Mouse (Mus musculus) heart, embryonic 11.5 days (tissue): Measurements from ENCODE around the gene Synpo2l. TPM values are rescaled to one million over a fixed set of nuclear protein-coding genes. Genes with fewer than 3 reads are reported as not detected.
"Not testable (repeated sequence)": the region's sequence is repeated elsewhere in the genome, so short reads cannot be mapped to it uniquely, and the experiment has no call there.

ENCODE experiments used
- ATAC-seq: fragments of 200-750 bp; cut with Nextera tagmentation; replicated peaks from 2 replicates; pipeline ENCODE4 v1.8.0; 2017; ENCODE audit warnings: moderate library complexity; ENCODE audit not compliant: insufficient number of reproducible peaks, low FRiP score, low TSS enrichment
- H3K27ac ChIP-seq: fragments of 300-500 bp; sonication (generic); 2 replicates; pipeline ENCODE4 v1.5.1; 2014; ENCODE audit warnings: mild to moderate bottlenecking, low read depth, low read length
- H3K27me3 ChIP-seq: fragments of 300-500 bp; sonication (generic); 2 replicates; pipeline ENCODE4 v1.6.1; 2014; ENCODE audit warnings: mild to moderate bottlenecking, low read length, mixed read lengths; ENCODE audit not compliant: control insufficient read depth, insufficient read depth
- H3K36me3 ChIP-seq: fragments of 300-500 bp; sonication (generic); 2 replicates; pipeline ENCODE4 v1.6.1; 2014; ENCODE audit warnings: mild to moderate bottlenecking, low read length, moderate library complexity, mixed read lengths; ENCODE audit not compliant: control insufficient read depth, insufficient read depth
- H3K4me1 ChIP-seq: fragments of 300-500 bp; sonication (generic); 2 replicates; pipeline ENCODE4 v1.6.1; 2014; ENCODE audit warnings: low read length; ENCODE audit not compliant: control insufficient read depth, insufficient read depth
- H3K4me2 ChIP-seq: fragments of 300-500 bp; sonication (generic); 2 replicates; pipeline ENCODE4 v1.6.1; 2014; ENCODE audit warnings: mild to moderate bottlenecking, moderate library complexity
- H3K4me3 ChIP-seq: fragments of 300-500 bp; sonication (generic); 2 replicates; pipeline ENCODE4 v1.5.1; 2014; ENCODE audit warnings: low read depth, low read length
- H3K9ac ChIP-seq: fragments of 300-500 bp; sonication (generic); 2 replicates; pipeline ENCODE4 v1.6.1; 2014; ENCODE audit warnings: mild to moderate bottlenecking, low read depth, low read length, moderate library complexity
- H3K9me3 ChIP-seq: fragments of 300-500 bp; sonication (generic); replicated peaks from 2 replicates; pipeline ENCODE4 v1.6.1; 2016; ENCODE audit warnings: low read length; ENCODE audit not compliant: control insufficient read depth
- WGBS: fragments of 180-500 bp; shearing (Covaris S2); extraction: QIAGEN DNeasy Blood & Tissue Kit; methylation state at CpG from one replicate; pipeline ENCODE4 v1.1.7; 2014; ENCODE audit not compliant: insufficient replicate concordance; 5-methylcytosine and 5-hydroxymethylcytosine counted together
- polyA plus RNA-seq: library from polyadenylated mRNA; unstranded; fragments of >200 nt; fragmentation: Nextera tagmentation; extraction: Ambion mirVana; gene quantifications from 2 replicates; pipeline ENCODE4 v1.2.1, GENCODE M21; 2014

Synpo2l gene
- polyA plus RNA-seq, 1 experiment from 2014 or later, result 106 TPM

- H3K27ac ChIP-seq, result peak within 1 kb of the TSS; percentile 93
- H3K9ac ChIP-seq, result peak within 1 kb of the TSS; percentile 98
- no peaks in the 10 kb centered on the region for H3K9me3 ChIP-seq
- no peaks in the 10 kb centered on the region for H3K36me3 ChIP-seq
- no peaks in the 10 kb centered on the region for H3K27me3 ChIP-seq
- H3K4me2 ChIP-seq, result peak within 1 kb of the TSS; percentile 91
- under 1% methylated on average over 73 of the region's 73 CpGs for WGBS
- H3K4me1 ChIP-seq, result peaks cover 10% of the 10 kb centered on the region; the same call in 1 of the 2 replicates
- peak; percentile 91 for ATAC-seq
- peak within 1 kb of the TSS; percentile 91 for H3K4me3 ChIP-seq
These were observed 27.3 kb downstream of the Synpo2l start, which contains the start of gene Usp54 for GRCm38 (mm10) chr14:20640644-20641437. Gene Usp54, minus strand, starts transcription at chr14:20641063.

GRCm38 (mm10) chr14:20639918-20640619, 28.1 kb downstream of the Synpo2l start:
- peak; percentile 53; the same call in 1 of the 2 replicates for ATAC-seq
- Histone ChIP-seq H3K36me3 (no peaks in the 10 kb centered on the region), H3K4me1 (peaks cover 10% of the 10 kb centered on the region; the same call in 1 of the 2 replicates), H3K9ac (peak overlapping the region; percentile 98), H3K27me3 (no peaks in the 10 kb centered on the region), H3K9me3 (no peaks in the 10 kb centered on the region), H3K27ac (peak overlapping the region; percentile 93), H3K4me2 (peak overlapping the region; percentile 91), H3K4me3 (peak overlapping the region; percentile 91)
- WGBS, result 3% methylated on average over 16 of the region's 16 CpGs

- no peaks in the 10 kb centered on the region for H3K9me3 ChIP-seq
- H3K4me1 ChIP-seq, result peaks cover 10% of the 10 kb centered on the region; the same call in 1 of the 2 replicates
- ATAC-seq, result no peak
- no peak overlapping the region for H3K4me2 ChIP-seq
- no peaks in the 10 kb centered on the region for H3K27me3 ChIP-seq
- no peak overlapping the region for H3K4me3 ChIP-seq
- 84% methylated on average over 6 of the region's 6 CpGs for WGBS
- H3K9ac ChIP-seq, result no peak overlapping the region
- no peaks in the 10 kb centered on the region for H3K36me3 ChIP-seq
- H3K27ac ChIP-seq, result no peak overlapping the region
These were observed 29.5 kb downstream of the Synpo2l start for GRCm38 (mm10) chr14:20638702-20639101.

GRCm38 (mm10) chr14:20637818-20638574, 30.2 kb downstream of the Synpo2l start:
- H3K4me2 ChIP-seq, result no peak overlapping the region
- no peaks in the 10 kb centered on the region for H3K27me3 ChIP-seq
- no peak overlapping the region for H3K27ac ChIP-seq
- ATAC-seq, result no peak
- H3K4me3 ChIP-seq, result no peak overlapping the region
- H3K9me3 ChIP-seq, result no peaks in the 10 kb centered on the region
- no peak overlapping the region for H3K9ac ChIP-seq
- 64% methylated on average over 2 of the region's 2 CpGs for WGBS
- no peaks in the 10 kb centered on the region for H3K36me3 ChIP-seq
- peaks cover 10% of the 10 kb centered on the region; the same call in 1 of the 2 replicates for H3K4me1 ChIP-seq

- H3K27ac ChIP-seq, H3K4me1 ChIP-seq, H3K27me3 ChIP-seq, H3K9ac ChIP-seq, H3K9me3 ChIP-seq, H3K4me2 ChIP-seq, ATAC-seq, H3K36me3 ChIP-seq, H3K4me3 ChIP-seq: not testable (repeated sequence)
- 85% methylated on average over 3 of the region's 3 CpGs for WGBS
These were observed 31.2 kb downstream of the Synpo2l start for GRCm38 (mm10) chr14:20636968-20637367.

- H3K9me3 ChIP-seq, result no peaks in the 10 kb centered on the region
- H3K4me3 ChIP-seq, result no peak overlapping the region
These were observed 32.6 kb downstream of the Synpo2l start for GRCm38 (mm10) chr14:20635546-20635945.

GRCm38 (mm10) chr14:20631253-20631652, 36.9 kb downstream of the Synpo2l start:
- WGBS, result 27% methylated on average over 4 of the region's 4 CpGs
- Histone ChIP-seq H3K4me2 (no peak overlapping the region), H3K4me3 (no peak overlapping the region), H3K4me1 (peaks cover 4% of the 10 kb centered on the region), H3K27me3 (no peaks in the 10 kb centered on the region), H3K27ac (no peak overlapping the region), H3K9ac (no peak overlapping the region), H3K36me3 (no peaks in the 10 kb centered on the region), H3K9me3 (no peaks in the 10 kb centered on the region)
- no peak for ATAC-seq

More at GRCm38 (mm10) chr14:20635546-20635945, 32.6 kb downstream of the Synpo2l start:
- 88% methylated on average over 2 of the region's 2 CpGs for WGBS
- ATAC-seq, result no peak
- H3K27me3 ChIP-seq, result no peaks in the 10 kb centered on the region
- H3K9ac ChIP-seq, result no peak overlapping the region
- H3K4me1 ChIP-seq, result peaks cover 6% of the 10 kb centered on the region
- H3K27ac ChIP-seq, result no peak overlapping the region
- H3K4me2 ChIP-seq, result no peak overlapping the region
- H3K36me3 ChIP-seq, result no peaks in the 10 kb centered on the region

- H3K4me2 ChIP-seq, result peak overlapping the region; percentile 29; the same call in 1 of the 2 replicates
These were observed 41.2 kb downstream of the Synpo2l start for GRCm38 (mm10) chr14:20626971-20627370.

More at GRCm38 (mm10) chr14:20626971-20627370, 41.2 kb downstream of the Synpo2l start:
- ATAC-seq, result no peak
- Histone ChIP-seq H3K4me3 (no peak overlapping the region), H3K27me3 (no peaks in the 10 kb centered on the region), H3K4me1 (peaks cover 4% of the 10 kb centered on the region), H3K27ac (no peak overlapping the region), H3K36me3 (no peaks in the 10 kb centered on the region), H3K9me3 (no peaks in the 10 kb centered on the region), H3K9ac (no peak overlapping the region)
- WGBS, result 79% methylated on average over 3 of the region's 3 CpGs
